Mouse (Mus musculus): Measurements from ENCODE around the gene Abcg1. TPM values are rescaled to one million over a fixed set of nuclear protein-coding genes. Genes with fewer than 3 reads are reported as not detected.
A peak's percentile ranks its signal among the peaks of the same experiment; 100 is the strongest.

Gene Abcg1
- polyA plus RNA-seq, 1 experiment from 2014 or later, result 7.1 TPM

- Histone ChIP-seq H3K4me2 (no peak overlapping the region), H3K27ac (no peak overlapping the region), H3K9ac (no peak overlapping the region), H3K9me3 (replicated peaks) (no peaks in the 10 kb centered on the region), H3K4me3 (replicated peaks) (no peak overlapping the region), H3K36me3 (no peaks in the 10 kb centered on the region), H3K4me1 (no peaks in the 10 kb centered on the region), H3K27me3 (no peaks in the 10 kb centered on the region)
- ATAC-seq (replicated peaks; ENCODE audit: low FRiP score), result no peak
- 12% methylated on average over 5 of the region's 5 CpGs for WGBS
Measured at GRCm38 (mm10) chr17:31138398-31138797, 80.9 kb downstream of the Abcg1 start.

- Histone ChIP-seq H3K9me3 (replicated peaks) (no peaks in the 10 kb centered on the region), H3K4me2 (no peak overlapping the region), H3K27ac (no peak overlapping the region), H3K9ac (no peak overlapping the region), H3K4me1 (0 out of 2 replicates have a peak, but pooled peaks cover 4% of the 10 kb centered on the region), H3K4me3 (replicated peaks) (no peak overlapping the region), H3K27me3 (no peaks in the 10 kb centered on the region), H3K36me3 (no peaks in the 10 kb centered on the region)
- WGBS, result 91% methylated on average over 7 of the region's 7 CpGs
- no peak for ATAC-seq (replicated peaks; ENCODE audit: low FRiP score)
Measured at GRCm38 (mm10) chr17:31142116-31142515, 84.6 kb downstream of the Abcg1 start.

- no peaks in the 10 kb centered on the region for H3K27me3 ChIP-seq
- no peak within 1 kb of the TSS for H3K9ac ChIP-seq
- H3K4me2 ChIP-seq, result no peak within 1 kb of the TSS
- H3K4me1 ChIP-seq, result 0 out of 2 replicates have a peak, but pooled peaks cover 4% of the 10 kb centered on the region
- H3K4me3 ChIP-seq (replicated peaks), result no peak within 1 kb of the TSS
- H3K9me3 ChIP-seq (replicated peaks), result no peaks in the 10 kb centered on the region
- 66% methylated on average over 15 of the region's 15 CpGs for WGBS
- no peak within 1 kb of the TSS for H3K27ac ChIP-seq
- no peak for ATAC-seq (replicated peaks; ENCODE audit: low FRiP score)
- H3K36me3 ChIP-seq, result no peaks in the 10 kb centered on the region
Measured at GRCm38 (mm10) chr17:31144040-31145037, 86.9 kb downstream of the Abcg1 start, which contains the start of gene Tff2. Tff2 (minus strand) TSS chr17:31144282.

GRCm38 (mm10) chr17:31145998-31146397 lies 88.5 kb downstream of the Abcg1 start:
- Histone ChIP-seq H3K36me3 (no peaks in the 10 kb centered on the region), H3K4me2 (no peak overlapping the region), H3K4me3 (replicated peaks) (no peak overlapping the region), H3K4me1 (0 out of 2 replicates have a peak, but pooled peaks cover 4% of the 10 kb centered on the region), H3K27ac (no peak overlapping the region), H3K27me3 (no peaks in the 10 kb centered on the region), H3K9me3 (replicated peaks) (no peaks in the 10 kb centered on the region), H3K9ac (no peak overlapping the region)
- ATAC-seq (replicated peaks; ENCODE audit: low FRiP score), result no peak
- WGBS, result 82% methylated on average over 9 of the region's 9 CpGs

GRCm38 (mm10) chr17:31152512-31152911 lies 95.0 kb downstream of the Abcg1 start:
- Histone ChIP-seq H3K4me3 (replicated peaks) (no peak overlapping the region), H3K27ac (peak overlapping the region; percentile 66), H3K9ac (no peak overlapping the region), H3K27me3 (no peaks in the 10 kb centered on the region), H3K9me3 (replicated peaks) (no peaks in the 10 kb centered on the region), H3K36me3 (no peaks in the 10 kb centered on the region), H3K4me1 (peaks cover 14% of the 10 kb centered on the region; the same call in 1 of the 2 replicates), H3K4me2 (peak overlapping the region; percentile 19; the same call in 1 of the 2 replicates)
- peak; percentile 43; the same call in 1 of the 2 replicates for ATAC-seq (replicated peaks; ENCODE audit: low FRiP score)
- 53% methylated on average over 5 of the region's 5 CpGs for WGBS

- Histone ChIP-seq H3K27ac (peak overlapping the region; percentile 66), H3K36me3 (no peaks in the 10 kb centered on the region), H3K27me3 (no peaks in the 10 kb centered on the region), H3K9me3 (replicated peaks) (no peaks in the 10 kb centered on the region), H3K4me1 (peaks cover 14% of the 10 kb centered on the region; the same call in 1 of the 2 replicates), H3K9ac (no peak overlapping the region), H3K4me3 (replicated peaks) (no peak overlapping the region), H3K4me2 (peak overlapping the region; percentile 19; the same call in 1 of the 2 replicates)
- no peak for ATAC-seq (replicated peaks; ENCODE audit: low FRiP score)
- WGBS, result 71% methylated on average over 9 of the region's 9 CpGs
Measured at GRCm38 (mm10) chr17:31152966-31153499, 95.6 kb downstream of the Abcg1 start.

- Histone ChIP-seq H3K9ac (no peak overlapping the region), H3K4me3 (replicated peaks) (no peak overlapping the region), H3K9me3 (replicated peaks) (no peaks in the 10 kb centered on the region), H3K36me3 (no peaks in the 10 kb centered on the region), H3K27me3 (no peaks in the 10 kb centered on the region), H3K4me2 (no peak overlapping the region), H3K4me1 (peaks cover 14% of the 10 kb centered on the region; the same call in 1 of the 2 replicates), H3K27ac (no peak overlapping the region)
- no peak for ATAC-seq (replicated peaks; ENCODE audit: low FRiP score)
- 69% methylated on average over 8 of the region's 8 CpGs for WGBS
Measured at GRCm38 (mm10) chr17:31153785-31154184, 96.3 kb downstream of the Abcg1 start.

GRCm38 (mm10) chr17:31157921-31158320 lies 100.4 kb downstream of the Abcg1 start:
- Histone ChIP-seq H3K27me3 (no peaks in the 10 kb centered on the region), H3K27ac (no peak overlapping the region), H3K36me3 (no peaks in the 10 kb centered on the region), H3K9me3 (replicated peaks) (no peaks in the 10 kb centered on the region), H3K4me1 (peaks cover 5% of the 10 kb centered on the region; the same call in 1 of the 2 replicates), H3K9ac (no peak overlapping the region), H3K4me3 (replicated peaks) (no peak overlapping the region), H3K4me2 (no peak overlapping the region)
- ATAC-seq (replicated peaks; ENCODE audit: low FRiP score), result no peak
- WGBS, result 80% methylated on average over 6 of the region's 6 CpGs

- Histone ChIP-seq H3K9ac (no peak overlapping the region), H3K4me3 (replicated peaks) (no peak overlapping the region), H3K4me2 (no peak overlapping the region), H3K9me3 (replicated peaks) (no peaks in the 10 kb centered on the region), H3K4me1 (no peaks in the 10 kb centered on the region), H3K27ac (no peak overlapping the region), H3K27me3 (no peaks in the 10 kb centered on the region), H3K36me3 (no peaks in the 10 kb centered on the region)
- 68% methylated on average over 4 of the region's 4 CpGs for WGBS
- ATAC-seq (replicated peaks; ENCODE audit: low FRiP score), result no peak
Measured at GRCm38 (mm10) chr17:31160291-31160690, 102.8 kb downstream of the Abcg1 start.

- Histone ChIP-seq H3K4me1 (no peaks in the 10 kb centered on the region), H3K9me3 (replicated peaks) (no peaks in the 10 kb centered on the region), H3K27ac (no peak overlapping the region), H3K36me3 (no peaks in the 10 kb centered on the region), H3K4me2 (no peak overlapping the region), H3K27me3 (no peaks in the 10 kb centered on the region), H3K9ac (no peak overlapping the region), H3K4me3 (replicated peaks) (no peak overlapping the region)
- WGBS, result 82% methylated on average over 12 of the region's 12 CpGs
- ATAC-seq (replicated peaks; ENCODE audit: low FRiP score), result no peak
Measured at GRCm38 (mm10) chr17:31162607-31163006, 105.1 kb downstream of the Abcg1 start.

GRCm38 (mm10) chr17:31163821-31164220 lies 106.3 kb downstream of the Abcg1 start:
- no peak for ATAC-seq (replicated peaks; ENCODE audit: low FRiP score)

GRCm38 (mm10) chr17:31165127-31165526 lies 107.7 kb downstream of the Abcg1 start, which contains the start of gene Tff1:
Tff1 (minus strand) TSS chr17:31165277.
- ATAC-seq (replicated peaks; ENCODE audit: low FRiP score), result no peak
- WGBS, result 84% methylated on average over 6 of the region's 6 CpGs
- Histone ChIP-seq H3K4me1 (no peaks in the 10 kb centered on the region), H3K4me2 (no peak within 1 kb of the TSS), H3K27ac (no peak within 1 kb of the TSS), H3K9ac (no peak within 1 kb of the TSS), H3K36me3 (no peaks in the 10 kb centered on the region), H3K9me3 (replicated peaks) (no peaks in the 10 kb centered on the region), H3K4me3 (replicated peaks) (no peak within 1 kb of the TSS), H3K27me3 (no peaks in the 10 kb centered on the region)

More at GRCm38 (mm10) chr17:31163821-31164220, 106.3 kb downstream of the Abcg1 start:
- Histone ChIP-seq H3K9ac (no peak overlapping the region), H3K36me3 (no peaks in the 10 kb centered on the region), H3K4me2 (no peak overlapping the region), H3K27ac (no peak overlapping the region), H3K4me3 (replicated peaks) (no peak overlapping the region), H3K9me3 (replicated peaks) (no peaks in the 10 kb centered on the region), H3K4me1 (no peaks in the 10 kb centered on the region), H3K27me3 (no peaks in the 10 kb centered on the region)
- WGBS, result 71% methylated on average over 2 of the region's 2 CpGs
